Mouse (Mus musculus) kidney, embryonic 16.5 days (tissue): Measurements from ENCODE around the gene Ftsj1. TPM values are rescaled to one million over a fixed set of nuclear protein-coding genes. Genes with fewer than 3 reads are reported as not detected.

Experiments used
- ATAC-seq: fragments of 200-750 bp; cut with Nextera tagmentation; 2 replicates; pipeline ENCODE4 v1.8.0; 2017; ENCODE audit warnings: moderate TSS enrichment; ENCODE audit not compliant: low FRiP score, low TSS enrichment
- H3K27ac ChIP-seq: fragments of 300-500 bp; sonication (generic); 2 replicates; pipeline ENCODE4 v1.5.1; 2014; ENCODE audit warnings: low read length
- H3K27me3 ChIP-seq: fragments of 300-500 bp; sonication (generic); 2 replicates; pipeline ENCODE4 v1.6.1; 2014; ENCODE audit warnings: low read length, control low read depth, mixed read lengths; ENCODE audit not compliant: insufficient read depth
- H3K36me3 ChIP-seq: fragments of 300-500 bp; sonication (generic); 2 replicates; pipeline ENCODE4 v1.6.1; 2014; ENCODE audit warnings: low read length, control low read depth, mixed read lengths; ENCODE audit not compliant: insufficient read depth
- H3K4me1 ChIP-seq: fragments of 300-500 bp; sonication (generic); 2 replicates; pipeline ENCODE4 v1.6.1; 2014; ENCODE audit warnings: low read length, control low read depth, mixed read lengths; ENCODE audit not compliant: insufficient read depth
- H3K4me2 ChIP-seq: fragments of 300-500 bp; sonication (generic); replicated peaks from 2 replicates; pipeline ENCODE4 v1.6.1; 2014; ENCODE audit warnings: low read depth, low read length
- H3K4me3 ChIP-seq: fragments of 300-500 bp; sonication (generic); 2 replicates; pipeline ENCODE4 v1.5.1; 2014; ENCODE audit warnings: mild to moderate bottlenecking, low read length
- H3K9ac ChIP-seq: fragments of 300-500 bp; sonication (generic); replicated peaks from 2 replicates; pipeline ENCODE4 v1.6.1; 2014; ENCODE audit warnings: low read length
- H3K9me3 ChIP-seq: fragments of 300-500 bp; sonication (generic); 2 replicates; pipeline ENCODE4 v1.6.1; 2016; ENCODE audit warnings: low read length, control low read depth
- WGBS: fragments of 180-500 bp; shearing (Covaris S2); extraction: QIAGEN DNeasy Blood & Tissue Kit; methylation state at CpG from one replicate; pipeline ENCODE4 v1.1.7; 2014; 5-methylcytosine and 5-hydroxymethylcytosine counted together
- polyA plus RNA-seq: library from polyadenylated mRNA; unstranded; fragments of >200 nt; fragmentation: Nextera tagmentation; extraction: Ambion mirVana; gene quantifications from 2 replicates; pipeline ENCODE4 v1.2.1, GENCODE M21; 2015

Gene Ftsj1
- polyA plus RNA-seq, 1 experiment from 2014 or later = 41.5 TPM

GRCm38 (mm10) chrX:8206015-8206693 is 46.1 kb downstream of the Ftsj1 start, which contains the start of gene Porcn:
Gene Porcn (minus strand): TSS chrX:8206525.
- peak; percentile 95 for ATAC-seq
- no peak within 1 kb of the TSS for H3K27ac ChIP-seq

GRCm38 (mm10) chrX:8205551-8205950 is 46.7 kb downstream of the Ftsj1 start:
- Histone ChIP-seq H3K4me2 (peak overlapping the region; percentile 57), H3K4me1 (no peaks in the 10 kb centered on the region), H3K27ac (no peak overlapping the region), H3K36me3 (no peaks in the 10 kb centered on the region), H3K4me3 (peak overlapping the region; percentile 56), H3K27me3 (no peaks in the 10 kb centered on the region), H3K9me3 (no peaks in the 10 kb centered on the region), H3K9ac (no peak overlapping the region; the same call in 1 of the 2 replicates)
- no peak for ATAC-seq
- 52% methylated on average over 7 of the region's 7 CpGs for WGBS

More at GRCm38 (mm10) chrX:8206015-8206693, 46.1 kb downstream of the Ftsj1 start, which contains the start of gene Porcn:
- Histone ChIP-seq H3K36me3 (no peaks in the 10 kb centered on the region), H3K9me3 (no peaks in the 10 kb centered on the region), H3K27me3 (no peaks in the 10 kb centered on the region), H3K4me3 (peak within 1 kb of the TSS; percentile 56), H3K9ac (peak within 1 kb of the TSS; percentile 59), H3K4me1 (no peaks in the 10 kb centered on the region), H3K4me2 (peak within 1 kb of the TSS; percentile 57)
- WGBS = 16% methylated on average over 44 of the region's 46 CpGs

- no peak for ATAC-seq
- Histone ChIP-seq H3K9ac (no peak overlapping the region), H3K4me3 (no peak overlapping the region), H3K9me3 (no peaks in the 10 kb centered on the region), H3K4me2 (no peak overlapping the region), H3K27me3 (no peaks in the 10 kb centered on the region), H3K4me1 (no peaks in the 10 kb centered on the region), H3K36me3 (no peaks in the 10 kb centered on the region), H3K27ac (no peak overlapping the region)
- 77% methylated on average over 4 of the region's 4 CpGs for WGBS
Observed at GRCm38 (mm10) chrX:8205088-8205487, 47.1 kb downstream of the Ftsj1 start.

- Histone ChIP-seq H3K36me3 (no peaks in the 10 kb centered on the region), H3K9me3 (no peaks in the 10 kb centered on the region), H3K4me1 (no peaks in the 10 kb centered on the region), H3K4me2 (no peak overlapping the region), H3K4me3 (no peak overlapping the region), H3K27me3 (no peaks in the 10 kb centered on the region), H3K9ac (no peak overlapping the region), H3K27ac (no peak overlapping the region)
- 81% methylated on average over 10 of the region's 10 CpGs for WGBS
- ATAC-seq = no peak
Observed at GRCm38 (mm10) chrX:8204076-8204475, 48.1 kb downstream of the Ftsj1 start.

GRCm38 (mm10) chrX:8203105-8203504 is 49.1 kb downstream of the Ftsj1 start:
- 91% methylated on average over 14 of the region's 14 CpGs for WGBS
- H3K4me2 ChIP-seq = no peak overlapping the region
- no peaks in the 10 kb centered on the region for H3K27me3 ChIP-seq
- H3K9me3 ChIP-seq = no peaks in the 10 kb centered on the region
- H3K9ac ChIP-seq = no peak overlapping the region
- no peak overlapping the region for H3K27ac ChIP-seq
- no peak for ATAC-seq
- no peak overlapping the region for H3K4me3 ChIP-seq
- no peaks in the 10 kb centered on the region for H3K4me1 ChIP-seq
- H3K36me3 ChIP-seq = no peaks in the 10 kb centered on the region

- Histone ChIP-seq H3K36me3 (no peaks in the 10 kb centered on the region), H3K4me1 (no peaks in the 10 kb centered on the region), H3K9me3 (no peaks in the 10 kb centered on the region), H3K27me3 (no peaks in the 10 kb centered on the region), H3K4me2 (peak within 1 kb of the TSS; percentile 67), H3K4me3 (peak within 1 kb of the TSS; percentile 61), H3K9ac (peak within 1 kb of the TSS; percentile 74), H3K27ac (0 out of 2 replicates have a peak within 1 kb of the TSS, but pooled peaks have one; percentile 38)
- WGBS = 34% methylated on average over 10 of the region's 10 CpGs
- ATAC-seq = peak; percentile 21; the same call in 1 of the 2 replicates
Observed at GRCm38 (mm10) chrX:8193419-8193723, 58.8 kb downstream of the Ftsj1 start, which contains the start of gene Ebp. Gene Ebp (minus strand): TSS chrX:8193512.

- Histone ChIP-seq H3K4me1 (no peaks in the 10 kb centered on the region), H3K27ac (0 out of 2 replicates have a peak overlapping the region, but pooled peaks have one; percentile 38), H3K4me2 (peak overlapping the region; percentile 67), H3K9me3 (no peaks in the 10 kb centered on the region), H3K4me3 (peak overlapping the region; percentile 61), H3K27me3 (no peaks in the 10 kb centered on the region), H3K36me3 (no peaks in the 10 kb centered on the region), H3K9ac (peak overlapping the region; percentile 74)
- WGBS = 21% methylated on average over 38 of the region's 38 CpGs
- peak; percentile 98 for ATAC-seq
Observed at GRCm38 (mm10) chrX:8192640-8193418, 59.4 kb downstream of the Ftsj1 start.

GRCm38 (mm10) chrX:8192126-8192639 is 60.0 kb downstream of the Ftsj1 start:
- H3K27ac ChIP-seq = 0 out of 2 replicates have a peak overlapping the region, but pooled peaks have one; percentile 38
- H3K4me1 ChIP-seq = no peaks in the 10 kb centered on the region

More at GRCm38 (mm10) chrX:8192126-8192639, 60.0 kb downstream of the Ftsj1 start:
- Histone ChIP-seq H3K9ac (peak overlapping the region; percentile 74), H3K4me2 (peak overlapping the region; percentile 67), H3K27me3 (no peaks in the 10 kb centered on the region), H3K36me3 (no peaks in the 10 kb centered on the region), H3K9me3 (no peaks in the 10 kb centered on the region), H3K4me3 (peak overlapping the region; percentile 61)
- 18% methylated on average over 13 of the region's 13 CpGs for WGBS
- peak; percentile 57; the same call in 1 of the 2 replicates for ATAC-seq
